Mouse (Mus musculus) brain, embryonic 14.5 days (tissue): Measurements from ENCODE around the gene Arhgap44.

ENCODE experiments used
- CTCF ChIP-seq: fragments of 200-500 bp; IDR thresholded peaks from 2 replicates; pipeline ENCODE4 v1.5.1; 2012; ENCODE audit warnings: inconsistent platforms, mild to moderate bottlenecking, moderate library complexity, borderline replicate concordance; ENCODE audit not compliant: insufficient read depth, insufficient read length; ENCODE audit errors: extremely low read depth
- POLR2A ChIP-seq: fragments of 200-500 bp; IDR thresholded peaks from 2 replicates; pipeline ENCODE4 v1.6.1; 2012; ENCODE audit warnings: mild to moderate bottlenecking, inconsistent platforms, borderline replicate concordance; ENCODE audit not compliant: poor library complexity, insufficient read depth, insufficient read length, severe bottlenecking; ENCODE audit errors: extremely low read depth

GRCm38 (mm10) chr11:65111651-65112050 is 51.1 kb downstream of the Arhgap44 start:
- TF ChIP-seq CTCF (no peak), POLR2A (no peak)
